Mouse (Mus musculus): Measurements from ENCODE around the gene Gad1. TPM values are rescaled to one million over a fixed set of nuclear protein-coding genes. Genes with fewer than 3 reads are reported as not detected.
A peak's percentile ranks its signal among the peaks of the same experiment; 100 is the strongest.

Gad1 gene
- polyA plus RNA-seq, 1 experiment from 2014 or later = 0.91 TPM

DNA sequence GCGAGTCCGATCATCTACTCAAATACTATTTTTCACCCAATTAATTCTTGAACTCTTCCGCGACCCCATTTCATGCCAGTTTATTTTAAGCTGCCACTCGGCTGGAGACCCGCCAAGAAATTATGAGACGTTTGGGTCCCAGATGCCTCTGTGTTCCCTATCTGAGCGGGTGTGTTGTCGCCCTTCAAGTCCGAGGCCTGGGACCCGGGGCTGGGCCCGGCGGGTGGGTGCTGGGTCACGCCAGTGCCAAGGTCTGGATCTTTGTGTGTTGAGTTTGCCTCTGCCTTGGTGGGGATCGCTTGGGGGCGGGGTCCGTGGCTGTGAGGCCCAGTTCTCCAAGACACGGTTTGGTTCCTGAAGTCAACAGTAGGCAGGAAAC lies 13.7 kb downstream of the Gad1 start:
- peak; percentile 43 for DNase-seq (ENCODE audit: low spot score)
- no peaks in the 10 kb centered on the region for H3K9me3 ChIP-seq
- no peaks in the 10 kb centered on the region for H3K36me3 ChIP-seq (replicated peaks)
- peaks cover 100% of the 10 kb centered on the region for H3K27me3 ChIP-seq (replicated peaks; ENCODE audit: low read depth, poor library complexity, severe bottlenecking)
- peak overlapping the region; percentile 54 for H3K4me3 ChIP-seq
- no peak overlapping the region for H3K27ac ChIP-seq (replicated peaks)
- 2% methylated on average over 18 of the region's 18 CpGs for WGBS
- H3K4me1 ChIP-seq = peaks cover 75% of the 10 kb centered on the region

DNA sequence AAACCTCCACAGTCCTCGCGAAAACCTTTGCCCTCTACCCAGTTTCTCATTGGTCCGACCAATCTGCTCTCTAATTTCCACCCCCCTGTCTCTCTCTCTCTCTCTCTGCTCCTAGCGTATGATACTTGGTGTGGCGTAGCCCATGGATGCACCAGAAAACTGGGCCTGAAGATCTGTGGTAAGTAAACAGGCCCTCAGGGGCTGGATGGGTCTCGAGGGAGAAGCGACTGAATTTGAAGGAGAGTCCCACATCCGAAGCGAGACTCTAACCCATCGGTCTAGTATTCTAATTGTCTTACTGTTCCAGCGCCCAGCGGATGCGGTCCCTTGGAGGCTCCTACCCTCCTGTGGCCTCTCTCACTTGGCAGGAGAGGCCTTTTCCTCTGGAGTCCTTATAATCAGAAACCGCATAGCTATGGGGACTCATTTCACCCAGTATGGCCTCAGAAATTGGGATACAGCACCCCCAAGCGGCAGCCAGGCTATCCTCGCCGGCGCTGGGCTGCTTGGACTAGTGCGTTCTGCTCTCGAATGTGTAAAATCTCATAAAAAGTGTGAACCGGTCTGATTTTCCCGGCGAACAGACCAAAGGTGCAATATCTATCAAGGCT lies 14.3 kb downstream of the Gad1 start:
- Histone ChIP-seq H3K4me1 (peaks cover 70% of the 10 kb centered on the region), H3K36me3 (replicated peaks) (no peaks in the 10 kb centered on the region), H3K4me3 (peak overlapping the region; percentile 54), H3K27ac (replicated peaks) (no peak overlapping the region), H3K9me3 (no peaks in the 10 kb centered on the region), H3K27me3 (replicated peaks; ENCODE audit: low read depth, poor library complexity, severe bottlenecking) (peaks cover 100% of the 10 kb centered on the region)
- WGBS = 2% methylated on average over 23 of the region's 23 CpGs
- DNase-seq (ENCODE audit: low spot score) = peak; percentile 76

DNA sequence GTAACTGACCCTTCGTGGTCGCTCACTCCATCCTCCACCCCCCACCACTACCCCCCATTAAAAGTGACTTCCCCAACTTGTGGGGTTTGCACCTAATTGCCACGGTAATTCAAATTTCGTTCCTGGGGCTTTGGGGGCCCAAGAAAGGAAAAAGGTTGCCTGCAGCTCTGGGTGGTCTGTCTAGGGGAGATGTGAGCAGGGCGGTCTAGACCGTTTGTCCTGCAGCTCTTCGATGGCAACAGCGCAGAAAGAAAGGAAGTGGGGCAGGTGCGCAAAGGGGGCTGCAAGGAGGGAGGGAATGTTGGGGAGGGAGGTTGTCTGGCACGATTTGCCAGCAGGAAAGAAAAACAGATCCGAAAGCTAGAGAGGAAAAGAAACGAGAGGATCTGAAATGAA lies 14.8 kb downstream of the Gad1 start:
- H3K27ac ChIP-seq (replicated peaks) = no peak overlapping the region
- DNase-seq (ENCODE audit: low spot score) = peak; percentile 42
- H3K27me3 ChIP-seq (replicated peaks; ENCODE audit: low read depth, poor library complexity, severe bottlenecking) = peaks cover 100% of the 10 kb centered on the region
- no peaks in the 10 kb centered on the region for H3K9me3 ChIP-seq
- no peaks in the 10 kb centered on the region for H3K36me3 ChIP-seq (replicated peaks)
- peaks cover 64% of the 10 kb centered on the region for H3K4me1 ChIP-seq
- H3K4me3 ChIP-seq = peak overlapping the region; percentile 54
- WGBS = under 1% methylated on average over 12 of the region's 12 CpGs

DNA sequence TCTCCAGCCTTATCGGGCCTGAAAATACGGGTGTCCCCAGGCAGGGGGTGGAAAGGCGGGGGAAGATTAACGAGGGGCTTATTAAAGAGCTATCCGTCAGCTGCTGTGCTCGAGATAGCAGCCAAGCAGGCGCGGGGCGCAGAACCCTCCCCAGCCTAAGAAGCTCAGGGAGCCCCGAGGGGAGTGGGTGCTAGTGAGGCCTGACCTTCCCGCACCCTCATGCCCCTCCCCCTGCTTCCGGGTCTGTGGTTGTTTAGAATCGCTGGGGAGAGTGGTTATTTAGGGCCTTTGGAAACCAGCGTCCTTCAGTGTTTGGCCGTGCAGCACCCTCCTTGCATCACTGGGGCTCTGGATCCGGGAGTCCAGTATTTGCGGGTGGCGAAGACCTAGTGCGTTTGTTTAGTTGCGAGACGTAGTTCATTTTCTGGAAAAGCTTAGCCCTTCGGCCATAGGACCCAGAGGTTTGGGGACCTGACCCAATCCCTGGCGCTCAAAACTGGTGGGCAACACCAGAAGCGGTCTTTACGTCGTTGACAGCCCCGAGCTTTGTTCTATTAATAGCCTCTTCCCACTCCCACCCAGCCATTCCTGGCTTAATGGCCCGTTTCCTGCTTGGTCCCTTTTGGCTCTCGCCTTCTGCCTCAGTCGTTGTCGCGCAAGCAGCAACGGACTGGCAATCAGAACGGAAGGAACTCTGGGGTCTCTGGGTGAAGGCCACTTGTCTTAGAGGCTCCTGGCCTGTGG lies 15.5 kb downstream of the Gad1 start:
- no peaks in the 10 kb centered on the region for H3K36me3 ChIP-seq (replicated peaks)
- H3K4me1 ChIP-seq = peaks cover 58% of the 10 kb centered on the region
- WGBS = under 1% methylated on average over 34 of the region's 34 CpGs

DNA sequence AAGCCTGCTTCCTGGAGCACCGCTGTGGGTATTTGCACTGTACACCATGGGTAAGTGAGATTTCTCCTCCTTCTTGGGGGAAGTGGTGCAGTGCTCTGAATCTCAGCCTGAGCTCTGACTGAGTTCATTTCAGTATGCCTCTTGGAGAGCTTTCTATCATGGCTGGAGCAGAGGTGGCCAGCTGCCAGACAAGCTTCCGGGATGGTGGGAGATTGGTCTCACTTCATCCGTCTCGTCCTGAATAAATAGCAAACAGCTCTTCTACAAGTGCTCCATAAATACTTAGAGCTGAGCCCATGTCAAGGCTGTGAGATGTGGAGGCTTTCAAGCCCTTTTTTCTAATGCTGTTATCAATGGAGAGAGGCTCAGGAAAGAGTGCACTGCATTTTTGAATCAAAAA lies 18.8 kb downstream of the Gad1 start:
- Histone ChIP-seq H3K36me3 (replicated peaks) (no peaks in the 10 kb centered on the region), H3K27ac (replicated peaks) (no peak overlapping the region), H3K4me3 (no peak overlapping the region), H3K27me3 (replicated peaks; ENCODE audit: low read depth, poor library complexity, severe bottlenecking) (peaks cover 79% of the 10 kb centered on the region), H3K4me1 (peaks cover 24% of the 10 kb centered on the region), H3K9me3 (no peaks in the 10 kb centered on the region)
- WGBS = 73% methylated on average over 4 of the region's 4 CpGs
- DNase-seq (ENCODE audit: low spot score) = no peak

More for the DNA sequence above, 15.5 kb downstream of the Gad1 start:
- no peaks in the 10 kb centered on the region for H3K9me3 ChIP-seq
- peaks cover 100% of the 10 kb centered on the region for H3K27me3 ChIP-seq (replicated peaks; ENCODE audit: low read depth, poor library complexity, severe bottlenecking)
- DNase-seq (ENCODE audit: low spot score) = peak; percentile 49
- peak overlapping the region; percentile 54 for H3K4me3 ChIP-seq
- H3K27ac ChIP-seq (replicated peaks) = no peak overlapping the region

DNA sequence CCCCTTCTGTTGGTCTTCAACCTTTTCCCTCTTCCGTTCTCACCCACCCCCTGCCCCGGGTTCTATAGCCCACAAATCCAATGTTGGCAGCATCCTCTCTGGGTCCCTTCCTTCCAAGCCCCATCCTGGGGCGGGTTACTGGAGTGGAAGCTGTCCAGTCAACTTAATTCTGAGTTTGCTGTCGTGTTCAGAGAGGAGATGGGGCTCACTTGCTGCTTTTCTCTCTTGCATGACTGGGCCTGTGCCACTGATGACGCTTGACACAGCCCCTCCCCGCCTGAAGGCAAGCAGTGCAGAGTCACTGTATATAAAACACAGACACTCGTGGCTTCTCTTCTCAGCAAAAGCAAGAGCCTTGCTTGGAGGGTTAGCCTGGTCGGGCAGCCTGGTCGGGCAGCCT lies 19.4 kb downstream of the Gad1 start:
- Histone ChIP-seq H3K27me3 (replicated peaks; ENCODE audit: low read depth, poor library complexity, severe bottlenecking) (peaks cover 74% of the 10 kb centered on the region), H3K27ac (replicated peaks) (no peak overlapping the region), H3K9me3 (no peaks in the 10 kb centered on the region), H3K4me1 (peaks cover 19% of the 10 kb centered on the region), H3K4me3 (no peak overlapping the region), H3K36me3 (replicated peaks) (no peaks in the 10 kb centered on the region)
- DNase-seq (ENCODE audit: low spot score) = no peak
- WGBS = 53% methylated on average over 9 of the region's 9 CpGs

DNA sequence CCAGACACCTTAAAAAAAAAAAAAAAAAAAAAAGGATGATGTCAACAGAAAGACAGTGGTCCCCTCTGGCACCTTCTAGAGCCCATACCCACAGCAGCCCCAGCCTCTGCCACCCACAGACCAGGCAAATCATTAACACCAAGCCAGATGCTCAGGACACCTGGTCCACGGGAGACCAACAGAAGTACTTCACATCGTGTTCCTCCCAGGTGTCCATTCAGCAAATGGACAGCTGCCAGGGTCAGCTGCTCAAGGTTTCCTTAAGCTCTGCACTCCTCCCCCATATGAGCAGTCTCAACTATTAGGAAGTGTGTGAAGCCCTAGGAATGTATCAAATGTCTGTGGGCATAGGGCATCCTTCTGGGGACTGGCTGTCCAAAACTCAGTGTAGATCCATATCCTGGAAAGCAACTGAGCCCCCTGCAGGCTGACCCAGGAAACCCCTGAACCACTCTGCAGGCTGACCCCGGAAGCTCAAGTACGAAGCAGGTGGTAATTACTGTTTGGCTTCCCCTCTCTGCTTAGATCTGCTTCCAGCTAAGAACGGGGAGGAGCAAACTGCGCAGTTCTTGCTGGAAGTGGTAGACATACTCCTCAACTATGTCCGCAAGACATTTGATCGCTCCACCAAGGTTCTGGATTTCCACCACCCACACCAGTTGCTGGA lies 20.8 kb downstream of the Gad1 start:
- no peak for DNase-seq (ENCODE audit: low spot score)
- 77% methylated on average over 8 of the region's 8 CpGs for WGBS
- H3K4me3 ChIP-seq = no peak overlapping the region
- H3K9me3 ChIP-seq = no peaks in the 10 kb centered on the region
- H3K36me3 ChIP-seq (replicated peaks) = no peaks in the 10 kb centered on the region
- H3K27me3 ChIP-seq (replicated peaks; ENCODE audit: low read depth, poor library complexity, severe bottlenecking) = peaks cover 59% of the 10 kb centered on the region
- H3K27ac ChIP-seq (replicated peaks) = no peak overlapping the region
- H3K4me1 ChIP-seq = peaks cover 4% of the 10 kb centered on the region

DNA sequence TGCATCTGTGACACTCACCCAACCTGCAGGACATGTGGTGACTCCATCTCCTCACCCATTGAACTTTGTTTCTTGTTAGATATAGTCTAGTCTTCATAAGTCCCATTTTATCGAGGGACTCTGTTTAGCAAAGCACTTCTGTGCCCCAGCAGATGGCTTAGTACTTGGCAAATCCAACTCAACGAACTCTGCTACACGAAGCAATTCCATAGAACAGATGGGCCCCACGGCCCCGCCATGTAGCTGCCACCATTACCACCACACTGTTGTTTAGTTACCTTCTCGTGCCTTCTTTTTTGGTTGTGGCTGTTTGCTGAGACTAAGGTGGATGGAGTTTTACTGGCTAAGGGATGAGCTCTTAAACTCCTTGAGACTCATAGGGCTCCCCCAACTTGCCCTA lies 35.3 kb downstream of the Gad1 start:
- no peak for DNase-seq (ENCODE audit: low spot score)
- Histone ChIP-seq H3K27me3 (replicated peaks; ENCODE audit: low read depth, poor library complexity, severe bottlenecking) (no peaks in the 10 kb centered on the region; the same call in 1 of the 2 replicates), H3K4me3 (no peak overlapping the region), H3K36me3 (replicated peaks) (no peaks in the 10 kb centered on the region), H3K4me1 (0 out of 2 replicates have a peak, but pooled peaks cover 2% of the 10 kb centered on the region), H3K9me3 (no peaks in the 10 kb centered on the region), H3K27ac (replicated peaks) (no peak overlapping the region)
- WGBS = 92% methylated on average over 6 of the region's 6 CpGs

DNA sequence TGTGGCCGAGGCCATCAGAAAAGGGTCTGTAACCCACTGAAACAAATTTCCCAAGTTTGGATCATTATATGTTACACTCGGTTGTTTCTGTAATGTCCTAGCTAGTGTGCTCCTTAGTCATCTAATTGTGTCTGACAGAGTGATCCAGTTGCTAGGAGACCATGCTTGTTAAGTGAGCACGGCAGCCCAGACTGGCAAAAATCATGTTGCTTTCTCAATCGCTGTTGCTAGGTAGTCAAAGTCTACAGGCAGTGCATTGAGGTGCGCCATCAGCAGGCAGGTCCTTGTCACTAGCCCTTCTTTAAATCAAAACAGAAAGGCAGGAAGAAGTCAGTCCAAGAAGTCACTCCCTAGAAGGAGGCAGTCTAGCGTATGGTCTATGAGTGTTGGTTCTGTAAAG lies 39.6 kb downstream of the Gad1 start:
- Histone ChIP-seq H3K27me3 (replicated peaks; ENCODE audit: low read depth, poor library complexity, severe bottlenecking) (no peaks in the 10 kb centered on the region; the same call in 1 of the 2 replicates), H3K36me3 (replicated peaks) (no peaks in the 10 kb centered on the region), H3K4me1 (0 out of 2 replicates have a peak, but pooled peaks cover 2% of the 10 kb centered on the region), H3K4me3 (no peak overlapping the region), H3K9me3 (no peaks in the 10 kb centered on the region), H3K27ac (replicated peaks) (no peak overlapping the region)
- 73% methylated on average over 6 of the region's 6 CpGs for whole genome bisulfite sequencing
- no peak for DNase-seq (ENCODE audit: low spot score)

DNA sequence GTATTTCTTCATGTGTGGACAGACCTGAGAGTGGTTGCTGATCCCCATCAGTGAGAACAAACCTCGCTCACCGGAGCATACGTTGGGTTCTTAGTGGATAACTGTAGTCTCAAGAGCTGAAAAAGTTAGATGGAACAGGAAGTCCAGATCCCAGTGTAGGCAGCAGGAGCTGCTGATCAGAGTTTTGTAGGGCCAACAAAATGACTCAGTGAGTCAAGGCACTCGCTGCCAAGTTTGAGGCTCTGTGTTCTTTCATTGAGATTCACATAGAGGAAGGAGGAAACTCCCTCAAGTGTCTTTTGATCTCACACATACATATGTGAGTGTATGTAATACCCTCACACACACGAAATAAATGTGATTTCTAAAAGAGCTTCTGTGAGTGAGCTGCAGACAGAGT lies 40.8 kb downstream of the Gad1 start:
- no peaks in the 10 kb centered on the region; the same call in 1 of the 2 replicates for H3K27me3 ChIP-seq (replicated peaks; ENCODE audit: low read depth, poor library complexity, severe bottlenecking)
- H3K4me1 ChIP-seq = 0 out of 2 replicates have a peak, but pooled peaks cover 2% of the 10 kb centered on the region
- no peaks in the 10 kb centered on the region for H3K9me3 ChIP-seq
- no peaks in the 10 kb centered on the region for H3K36me3 ChIP-seq (replicated peaks)
- DNase-seq (ENCODE audit: low spot score) = no peak
- no peak overlapping the region for H3K27ac ChIP-seq (replicated peaks)
- no peak overlapping the region for H3K4me3 ChIP-seq
- 92% methylated on average over 5 of the region's 5 CpGs for WGBS

DNA sequence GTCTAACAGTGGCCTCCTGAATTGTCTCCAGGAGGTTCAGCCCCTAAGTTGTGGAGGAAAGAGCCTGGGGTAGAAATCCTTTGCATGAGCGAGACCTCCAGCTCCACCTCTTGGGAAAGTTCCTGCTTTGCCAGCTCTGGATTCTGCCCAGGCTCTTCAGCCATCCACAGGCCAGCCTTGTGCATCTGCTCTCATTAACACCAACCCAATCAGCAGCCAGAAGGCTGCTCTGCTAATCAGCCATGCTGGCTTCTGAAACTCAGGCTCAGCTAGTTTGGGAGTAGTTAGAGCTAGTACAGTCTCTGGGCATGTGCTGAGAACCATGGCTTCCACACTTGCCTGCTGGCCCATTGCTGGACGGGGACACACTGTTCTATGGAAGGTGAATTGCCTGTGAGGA lies 43.0 kb downstream of the Gad1 start:
- H3K4me1 ChIP-seq = 0 out of 2 replicates have a peak, but pooled peaks cover 2% of the 10 kb centered on the region
- DNase-seq (ENCODE audit: low spot score) = no peak
- H3K27ac ChIP-seq (replicated peaks) = no peak overlapping the region
- H3K4me3 ChIP-seq = no peak overlapping the region
- no peaks in the 10 kb centered on the region; the same call in 1 of the 2 replicates for H3K27me3 ChIP-seq (replicated peaks; ENCODE audit: low read depth, poor library complexity, severe bottlenecking)
- H3K9me3 ChIP-seq = no peaks in the 10 kb centered on the region
- H3K36me3 ChIP-seq (replicated peaks) = no peaks in the 10 kb centered on the region
- 77% methylated on average over 2 of the region's 2 CpGs for WGBS

DNA sequence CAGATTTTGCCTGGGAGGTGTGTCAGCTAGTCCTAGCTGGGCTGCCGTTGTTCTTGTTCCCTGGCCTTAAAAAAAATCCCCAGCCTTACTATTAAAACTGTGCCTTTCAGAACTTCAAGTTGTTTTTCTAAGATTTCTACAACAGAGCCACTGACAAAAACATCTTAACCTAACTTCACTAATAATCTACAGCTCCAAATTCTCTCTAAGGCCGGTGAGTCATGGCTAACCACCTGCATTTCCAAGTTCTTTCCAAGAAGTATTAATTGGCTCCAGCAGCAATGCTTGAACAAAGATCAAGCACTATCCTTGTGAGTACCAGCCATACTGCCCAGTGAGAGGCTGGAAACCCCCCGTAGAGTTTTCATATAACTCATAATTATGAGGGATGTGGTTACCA lies 56.9 kb downstream of the Gad1 start:
- 90% methylated on average over 3 of the region's 3 CpGs for WGBS
- H3K27ac ChIP-seq (replicated peaks) = no peak overlapping the region
- H3K27me3 ChIP-seq (replicated peaks; ENCODE audit: low read depth, poor library complexity, severe bottlenecking) = no peaks in the 10 kb centered on the region
- no peak for DNase-seq (ENCODE audit: low spot score)
- no peak overlapping the region for H3K4me3 ChIP-seq
- H3K9me3 ChIP-seq = peaks cover 7% of the 10 kb centered on the region; the same call in 1 of the 2 replicates
- H3K4me1 ChIP-seq = no peaks in the 10 kb centered on the region
- no peaks in the 10 kb centered on the region for H3K36me3 ChIP-seq (replicated peaks)
